Mouse (Mus musculus): ENCODE measurements around the gene Selenof. TPM values are rescaled to one million over a fixed set of nuclear protein-coding genes. Genes with fewer than 3 reads are reported as not detected.

The Selenof gene
- polyA plus RNA-seq, 1 experiment from 2014 or later, result 291 TPM

DNA sequence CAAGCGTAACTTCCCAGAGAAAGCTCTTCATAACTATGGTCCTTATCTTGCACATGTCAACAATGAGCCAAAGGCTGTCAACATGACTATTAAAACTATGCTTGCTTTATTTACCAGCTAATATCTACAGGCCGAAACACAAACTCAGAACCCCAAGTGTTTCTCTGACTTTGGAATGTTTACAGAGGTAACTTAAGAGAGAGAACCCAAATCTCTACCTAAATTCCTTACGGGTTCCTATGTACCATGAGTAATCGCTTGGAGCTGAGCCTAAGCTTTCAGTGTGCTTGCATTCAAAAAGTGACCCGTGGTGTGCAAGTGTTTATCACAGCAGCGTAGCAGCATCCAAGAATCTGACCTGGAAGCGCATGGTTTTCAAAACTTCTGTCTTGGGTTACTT lies 4.9 kb upstream of the Selenof start:
- H3K9ac ChIP-seq, result no peak overlapping the region
- no peaks in the 10 kb centered on the region for H3K9me3 ChIP-seq (replicated peaks)
- ATAC-seq (ENCODE audit: insufficient read depth), result no peak
- H3K4me3 ChIP-seq (replicated peaks), result no peak overlapping the region
- H3K4me2 ChIP-seq, result no peak overlapping the region
- no peak overlapping the region for H3K27ac ChIP-seq (replicated peaks)
- 75% methylated on average over 7 of the region's 7 CpGs for WGBS (ENCODE audit: insufficient replicate concordance)
- H3K4me1 ChIP-seq (replicated peaks), result peaks cover 28% of the 10 kb centered on the region
- no peaks in the 10 kb centered on the region for H3K27me3 ChIP-seq
- no peaks in the 10 kb centered on the region for H3K36me3 ChIP-seq (replicated peaks)

DNA sequence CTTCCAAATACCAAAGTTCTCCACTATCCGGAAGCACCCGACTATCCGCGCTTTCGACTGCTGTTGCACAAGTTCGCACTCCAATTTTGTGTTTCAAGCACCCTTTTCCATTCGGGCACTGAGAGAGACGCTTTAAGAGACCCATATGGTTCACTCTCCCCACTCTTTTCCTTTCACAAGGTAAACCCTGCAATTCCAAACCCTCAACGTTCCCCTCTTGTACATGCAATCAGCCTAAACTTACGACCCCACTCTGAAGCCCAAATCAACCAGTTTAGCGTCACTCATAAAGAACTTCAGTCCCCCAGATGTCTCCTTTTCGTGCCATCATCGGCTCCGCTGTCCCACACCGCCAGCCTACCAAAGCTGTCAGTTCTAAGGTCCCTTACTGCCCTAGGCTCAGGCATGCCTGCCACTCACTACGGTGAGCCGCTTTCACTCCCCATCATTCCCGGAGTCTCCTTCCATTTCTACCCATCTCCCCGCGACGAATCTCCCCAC lies 1.2 kb upstream of the Selenof start:
- Histone ChIP-seq H3K4me2 (peak overlapping the region; percentile 100), H3K27me3 (no peaks in the 10 kb centered on the region), H3K9ac (peak overlapping the region; percentile 96), H3K27ac (replicated peaks) (no peak overlapping the region), H3K4me3 (replicated peaks) (peak overlapping the region; percentile 99), H3K9me3 (replicated peaks) (no peaks in the 10 kb centered on the region), H3K36me3 (replicated peaks) (peaks cover 13% of the 10 kb centered on the region), H3K4me1 (replicated peaks) (peaks cover 42% of the 10 kb centered on the region)
- ATAC-seq (ENCODE audit: insufficient read depth), result no peak
- under 1% methylated on average over 21 of the region's 21 CpGs for WGBS (ENCODE audit: insufficient replicate concordance)

DNA sequence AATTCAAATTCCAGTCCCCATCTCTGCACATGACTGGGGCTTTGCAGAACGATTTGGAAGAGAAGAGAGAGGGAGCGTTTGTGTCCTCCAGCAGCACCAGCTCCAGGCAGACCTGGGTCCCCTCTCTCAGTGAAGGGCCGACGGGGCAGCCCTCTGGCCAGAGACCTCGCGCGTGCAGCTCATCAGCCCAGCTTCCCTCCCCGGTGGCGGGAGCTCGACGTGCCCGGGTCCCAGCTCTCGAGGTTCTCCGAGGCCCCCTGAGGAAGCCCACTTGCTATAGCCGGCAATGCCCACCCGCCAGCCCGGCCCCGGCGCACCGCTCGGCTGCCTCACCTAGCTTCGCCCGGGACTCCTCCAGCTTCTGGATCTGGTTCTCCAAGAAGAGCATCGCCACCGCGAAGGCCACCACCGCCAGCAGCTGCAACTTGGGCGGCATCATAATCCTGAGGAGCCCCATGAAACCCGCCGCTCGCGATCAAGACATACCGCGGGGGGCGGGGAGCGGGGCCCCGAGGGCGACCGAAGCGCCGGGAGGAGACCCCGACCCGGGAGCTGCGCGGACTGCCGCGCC lies 618 bp upstream of the Selenof start:
- Histone ChIP-seq H3K36me3 (replicated peaks) (peaks cover 19% of the 10 kb centered on the region), H3K27ac (replicated peaks) (peak overlapping the region; percentile 91), H3K4me3 (replicated peaks) (peak overlapping the region; percentile 99), H3K9me3 (replicated peaks) (no peaks in the 10 kb centered on the region), H3K4me1 (replicated peaks) (peaks cover 47% of the 10 kb centered on the region), H3K9ac (peak overlapping the region; percentile 96), H3K4me2 (peak overlapping the region; percentile 100), H3K27me3 (no peaks in the 10 kb centered on the region)
- peak; percentile 10 for ATAC-seq (ENCODE audit: insufficient read depth)
- under 1% methylated on average over 36 of the region's 47 CpGs for WGBS (ENCODE audit: insufficient replicate concordance)

DNA sequence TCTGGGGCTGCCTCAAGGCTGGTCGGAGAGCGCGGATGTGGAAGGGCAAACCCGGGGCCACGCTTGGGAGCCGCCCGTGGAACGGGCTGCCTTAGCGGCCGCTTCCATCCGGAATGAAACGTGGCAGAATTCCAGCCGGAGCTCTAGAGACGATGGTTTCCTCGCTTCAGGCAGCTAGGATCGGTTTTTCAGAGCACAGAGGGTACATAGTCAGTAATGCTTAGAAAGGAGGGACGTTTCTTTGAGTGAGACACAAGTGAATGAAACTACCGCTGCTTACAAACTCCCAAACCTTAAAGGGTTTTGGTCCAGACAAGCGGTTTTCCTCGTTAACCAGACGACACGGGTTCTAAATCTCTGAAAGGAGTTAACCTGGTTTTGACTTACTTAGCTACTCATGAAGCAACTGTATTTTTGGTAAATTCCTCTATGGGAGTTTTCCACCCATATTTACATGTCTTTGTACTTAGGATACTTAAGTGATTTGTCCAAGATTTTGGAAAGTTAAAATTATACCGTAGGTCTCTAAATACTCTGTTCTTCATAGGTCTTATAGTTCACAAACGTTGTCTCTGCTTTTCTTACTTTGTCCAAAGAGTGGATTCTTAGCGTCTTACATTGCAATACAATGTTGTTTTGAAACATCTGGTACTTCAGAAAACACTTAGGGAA lies 848 bp downstream of the Selenof start:
- no peak for ATAC-seq (ENCODE audit: insufficient read depth)
- H3K4me2 ChIP-seq, result peak overlapping the region; percentile 100
- peak overlapping the region; percentile 99 for H3K4me3 ChIP-seq (replicated peaks)
- H3K9ac ChIP-seq, result peak overlapping the region; percentile 97
- H3K4me1 ChIP-seq (replicated peaks), result peaks cover 53% of the 10 kb centered on the region
- under 1% methylated on average over 25 of the region's 25 CpGs for WGBS (ENCODE audit: insufficient replicate concordance)
- no peaks in the 10 kb centered on the region for H3K27me3 ChIP-seq
- no peaks in the 10 kb centered on the region for H3K9me3 ChIP-seq (replicated peaks)
- peak overlapping the region; percentile 91 for H3K27ac ChIP-seq (replicated peaks)
- peaks cover 26% of the 10 kb centered on the region for H3K36me3 ChIP-seq (replicated peaks)

DNA sequence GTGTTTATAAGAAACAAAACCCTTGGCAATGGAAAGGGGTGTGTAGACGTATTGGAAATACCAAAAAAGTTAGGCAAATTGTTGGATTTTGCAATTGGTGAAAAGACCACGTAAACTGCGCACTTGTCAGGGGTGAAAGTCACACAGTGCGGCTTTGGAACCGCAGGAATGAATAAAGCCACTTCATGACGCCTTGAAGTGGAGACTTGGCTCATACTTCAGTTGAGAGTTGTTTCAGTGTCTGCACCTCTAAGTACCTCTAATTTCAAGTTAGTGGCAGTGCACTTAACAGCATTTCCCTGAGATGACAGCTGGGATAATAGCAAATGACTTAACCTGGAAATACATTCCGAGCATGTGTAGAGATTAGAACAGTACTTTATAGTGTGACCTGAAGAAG lies 4.2 kb downstream of the Selenof start:
- WGBS (ENCODE audit: insufficient replicate concordance), result 85% methylated on average over 7 of the region's 7 CpGs
- Histone ChIP-seq H3K4me3 (replicated peaks) (no peak overlapping the region), H3K4me1 (replicated peaks) (peaks cover 57% of the 10 kb centered on the region), H3K9ac (no peak overlapping the region), H3K27ac (replicated peaks) (no peak overlapping the region), H3K36me3 (replicated peaks) (peaks cover 42% of the 10 kb centered on the region), H3K9me3 (replicated peaks) (no peaks in the 10 kb centered on the region), H3K27me3 (no peaks in the 10 kb centered on the region), H3K4me2 (no peak overlapping the region)
- ATAC-seq (ENCODE audit: insufficient read depth), result no peak

DNA sequence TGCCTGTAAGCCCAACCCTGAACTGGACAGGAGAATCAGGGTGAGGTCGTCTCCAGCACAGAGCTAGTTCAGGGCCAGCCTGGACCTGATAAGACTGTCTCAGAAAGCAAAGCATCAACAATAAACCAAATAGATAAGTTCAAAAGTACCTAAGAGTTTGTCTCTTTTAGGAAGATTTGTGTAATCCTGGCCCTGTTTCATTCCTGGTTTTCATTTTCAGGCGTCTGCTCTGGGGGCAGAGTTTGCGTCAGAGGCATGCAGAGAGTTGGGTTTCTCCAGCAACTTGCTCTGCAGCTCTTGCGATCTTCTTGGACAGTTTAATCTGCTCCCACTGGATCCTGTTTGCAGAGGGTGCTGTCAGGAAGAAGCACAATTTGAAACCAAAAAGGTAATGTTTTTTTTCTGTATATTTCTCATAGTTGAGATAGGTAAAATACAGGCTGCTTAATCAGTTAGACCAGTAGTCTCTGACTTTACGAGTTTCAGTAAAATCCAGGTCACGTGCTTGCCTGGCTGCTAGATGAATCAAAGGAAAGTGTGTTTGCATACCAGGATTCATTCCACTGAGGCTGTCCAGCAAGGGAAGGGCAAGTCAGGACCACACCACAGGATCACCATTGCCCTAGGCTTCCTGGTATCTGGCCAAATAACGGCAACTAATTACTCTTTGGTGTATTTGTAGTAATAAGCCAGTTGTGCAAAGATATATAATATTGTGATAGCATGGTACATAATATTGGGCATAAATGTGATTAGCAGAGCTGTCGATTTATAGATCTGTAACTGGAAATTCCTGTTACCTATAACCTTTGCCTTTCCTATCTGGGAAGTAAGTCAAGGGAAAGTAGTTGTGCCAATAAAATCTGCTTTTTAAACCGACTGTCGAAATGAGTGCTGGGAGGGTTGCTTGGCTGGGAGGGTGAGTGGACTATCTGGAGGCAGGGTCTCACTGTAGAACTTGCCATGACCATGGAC lies 7.5 kb downstream of the Selenof start:
- H3K4me3 ChIP-seq (replicated peaks), result no peak overlapping the region
- WGBS (ENCODE audit: insufficient replicate concordance), result 75% methylated on average over 10 of the region's 10 CpGs
- no peak for ATAC-seq (ENCODE audit: insufficient read depth)
- H3K27me3 ChIP-seq, result no peaks in the 10 kb centered on the region
- H3K36me3 ChIP-seq (replicated peaks), result peaks cover 54% of the 10 kb centered on the region
- no peak overlapping the region for H3K9ac ChIP-seq
- peaks cover 65% of the 10 kb centered on the region for H3K4me1 ChIP-seq (replicated peaks)
- H3K9me3 ChIP-seq (replicated peaks), result no peaks in the 10 kb centered on the region
- no peak overlapping the region for H3K4me2 ChIP-seq
- H3K27ac ChIP-seq (replicated peaks), result 0 out of 2 replicates have a peak overlapping the region, but pooled peaks have one; percentile 15

DNA sequence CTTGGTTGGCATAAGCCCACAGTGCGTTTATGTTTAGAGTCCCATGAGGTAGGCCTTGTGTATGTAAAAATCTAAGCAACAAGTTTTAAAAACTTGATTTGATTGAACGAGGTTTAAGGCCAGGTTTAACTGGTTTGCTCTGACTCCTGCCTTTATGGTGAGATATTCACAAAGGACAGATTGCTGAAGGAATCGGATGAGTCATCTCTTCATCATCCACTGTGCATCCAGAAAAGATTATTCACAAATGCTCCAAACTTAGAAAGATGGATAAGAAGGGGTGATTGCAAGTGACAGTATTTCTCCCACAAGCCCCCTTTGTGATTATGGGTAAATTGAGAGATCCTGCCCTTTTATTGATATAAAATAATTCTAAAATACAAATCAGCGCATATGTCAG lies 8.8 kb downstream of the Selenof start:
- no peaks in the 10 kb centered on the region for H3K9me3 ChIP-seq (replicated peaks)
- 81% methylated on average over 4 of the region's 4 CpGs for WGBS (ENCODE audit: insufficient replicate concordance)
- H3K27me3 ChIP-seq, result no peaks in the 10 kb centered on the region
- peaks cover 49% of the 10 kb centered on the region for H3K36me3 ChIP-seq (replicated peaks)
- peaks cover 64% of the 10 kb centered on the region for H3K4me1 ChIP-seq (replicated peaks)
- H3K4me3 ChIP-seq (replicated peaks), result no peak overlapping the region
- ATAC-seq (ENCODE audit: insufficient read depth), result no peak
- H3K27ac ChIP-seq (replicated peaks), result no peak overlapping the region
- no peak overlapping the region for H3K4me2 ChIP-seq
- H3K9ac ChIP-seq, result no peak overlapping the region

DNA sequence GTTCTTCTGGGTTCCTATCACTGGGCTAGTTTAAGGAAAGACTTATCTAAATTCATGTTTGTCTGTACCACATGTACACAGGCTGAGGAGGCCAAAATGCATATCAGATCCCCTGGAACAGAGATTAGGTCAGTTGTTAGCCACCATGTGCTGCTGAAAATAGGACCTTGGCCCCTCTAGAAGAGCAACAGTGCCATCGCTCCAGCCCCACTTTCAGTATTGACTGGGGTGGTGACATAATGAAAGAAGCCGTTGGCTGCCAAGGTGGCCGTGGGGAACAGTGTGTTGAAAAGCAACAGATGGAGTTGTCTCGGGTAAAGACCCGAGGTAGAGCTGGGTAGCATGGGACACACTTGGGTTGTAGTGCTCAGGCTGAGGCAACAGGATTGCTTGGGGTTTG lies 9.7 kb downstream of the Selenof start:
- H3K9ac ChIP-seq, result no peak overlapping the region
- ATAC-seq (ENCODE audit: insufficient read depth), result peak; percentile 45; the same call in 1 of the 2 replicates
- H3K36me3 ChIP-seq (replicated peaks), result peaks cover 40% of the 10 kb centered on the region
- H3K27me3 ChIP-seq, result no peaks in the 10 kb centered on the region
- 63% methylated on average over 5 of the region's 5 CpGs for WGBS (ENCODE audit: insufficient replicate concordance)
- peak overlapping the region; percentile 58 for H3K27ac ChIP-seq (replicated peaks)
- H3K4me3 ChIP-seq (replicated peaks), result no peak overlapping the region
- H3K9me3 ChIP-seq (replicated peaks), result no peaks in the 10 kb centered on the region
- no peak overlapping the region; the same call in 1 of the 2 replicates for H3K4me2 ChIP-seq
- H3K4me1 ChIP-seq (replicated peaks), result peaks cover 62% of the 10 kb centered on the region

DNA sequence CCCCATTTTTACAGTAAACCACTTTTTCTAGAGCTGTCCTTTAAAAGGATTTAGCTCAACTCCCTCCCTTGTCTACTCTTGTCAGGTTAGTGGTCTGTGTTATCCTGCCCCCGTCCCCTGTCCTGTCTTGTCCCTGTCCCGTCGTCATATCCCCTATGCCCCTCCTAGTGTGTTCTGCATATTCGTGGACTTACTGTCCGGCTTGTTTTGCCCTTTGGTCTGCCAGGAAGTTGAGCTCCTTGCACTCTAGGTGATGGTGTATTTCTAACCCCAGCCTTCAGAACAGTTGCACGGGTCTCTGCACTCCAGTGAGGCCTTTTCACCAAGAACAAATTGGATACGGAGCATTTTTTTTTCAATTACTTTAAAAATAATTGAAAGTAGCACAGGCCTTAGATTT lies 10.2 kb downstream of the Selenof start:
- WGBS (ENCODE audit: insufficient replicate concordance), result 68% methylated on average over 7 of the region's 7 CpGs
- H3K9ac ChIP-seq, result no peak overlapping the region
- no peaks in the 10 kb centered on the region for H3K27me3 ChIP-seq
- H3K9me3 ChIP-seq (replicated peaks), result no peaks in the 10 kb centered on the region
- H3K4me3 ChIP-seq (replicated peaks), result no peak overlapping the region
- no peak; the same call in 1 of the 2 replicates for ATAC-seq (ENCODE audit: insufficient read depth)
- H3K36me3 ChIP-seq (replicated peaks), result peaks cover 40% of the 10 kb centered on the region
- H3K27ac ChIP-seq (replicated peaks), result no peak overlapping the region
- peaks cover 63% of the 10 kb centered on the region for H3K4me1 ChIP-seq (replicated peaks)
- no peak overlapping the region for H3K4me2 ChIP-seq

DNA sequence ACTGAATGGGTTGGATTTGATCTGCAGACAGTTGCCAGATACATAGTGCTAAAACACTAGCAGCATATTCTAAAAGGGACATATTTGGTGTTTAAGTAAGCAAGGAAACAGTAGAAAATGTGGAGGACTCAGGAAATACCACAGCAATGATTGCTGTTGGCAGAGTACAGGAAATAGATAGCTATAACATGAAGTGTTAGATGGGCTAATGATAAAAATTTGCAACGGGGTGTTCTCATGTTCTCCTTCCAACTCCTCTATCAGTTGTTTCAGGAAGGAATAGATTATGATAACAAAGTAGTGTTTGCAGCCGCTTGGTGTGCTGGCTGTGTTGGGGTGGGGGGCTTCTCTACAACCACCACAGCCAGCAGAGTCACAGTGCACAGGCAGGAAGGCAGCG lies 11.7 kb downstream of the Selenof start:
- Histone ChIP-seq H3K4me2 (no peak overlapping the region), H3K9ac (no peak overlapping the region), H3K36me3 (replicated peaks) (peaks cover 51% of the 10 kb centered on the region), H3K27me3 (no peaks in the 10 kb centered on the region), H3K4me3 (replicated peaks) (no peak overlapping the region), H3K4me1 (replicated peaks) (peaks cover 63% of the 10 kb centered on the region), H3K9me3 (replicated peaks) (no peaks in the 10 kb centered on the region), H3K27ac (replicated peaks) (no peak overlapping the region)
- 36% methylated on average over 3 of the region's 3 CpGs for WGBS (ENCODE audit: insufficient replicate concordance)
- ATAC-seq (ENCODE audit: insufficient read depth), result no peak

DNA sequence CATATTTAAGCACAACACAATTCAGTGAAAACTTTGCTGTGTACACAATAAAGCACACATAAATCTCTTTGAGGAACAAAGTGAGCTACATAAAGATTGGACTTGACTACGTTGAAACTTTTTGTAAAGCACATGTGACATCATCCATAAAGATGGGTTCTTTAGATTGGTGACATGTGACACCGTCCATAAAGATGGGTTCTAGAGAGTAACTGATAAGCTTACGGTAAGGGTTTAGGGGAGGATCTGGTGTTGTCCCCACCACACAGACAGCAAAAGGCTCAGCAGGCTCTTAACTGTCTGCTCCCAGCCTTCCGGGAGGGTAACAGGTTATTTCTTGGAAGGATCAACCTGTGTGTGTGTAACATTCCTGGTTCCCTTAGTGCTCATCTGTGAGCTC lies 12.2 kb downstream of the Selenof start:
- Histone ChIP-seq H3K9me3 (replicated peaks) (no peaks in the 10 kb centered on the region), H3K4me3 (replicated peaks) (no peak overlapping the region), H3K27me3 (no peaks in the 10 kb centered on the region), H3K4me2 (no peak overlapping the region), H3K9ac (no peak overlapping the region), H3K4me1 (replicated peaks) (peaks cover 61% of the 10 kb centered on the region), H3K27ac (replicated peaks) (no peak overlapping the region), H3K36me3 (replicated peaks) (peaks cover 55% of the 10 kb centered on the region)
- 33% methylated on average over 4 of the region's 4 CpGs for WGBS (ENCODE audit: insufficient replicate concordance)
- no peak for ATAC-seq (ENCODE audit: insufficient read depth)
